Mouse (Mus musculus) erythroblast, adult 5-6 weeks (primary cell): ENCODE data around the gene Rft1. TPM values are rescaled to one million over a fixed set of nuclear protein-coding genes. Genes with fewer than 3 reads are reported as not detected.

Experiments used
- ATAC-seq: replicated peaks from 2 replicates; pipeline ENCODE4 v1.8.0; 2016; ENCODE audit warnings: moderate number of reproducible peaks, mild to moderate bottlenecking, moderate TSS enrichment, inconsistent platforms; ENCODE audit not compliant: poor library complexity, low FRiP score, severe bottlenecking
- total RNA-seq, 2 experiments: library from RNA; stranded (forward) in 1 of 2; stranded (reverse) in 1 of 2; fragments of 150-400 nt in 1 of 2; fragments of 200-764, 138-1000 nt in 1 of 2; gene quantifications; 2 replicates each; pipeline versions ENCODE4 v1.2.3 to v1.2.4; 2015 to 2017; ENCODE audit warnings: low replicate concordance in 2 of 2

Gene Rft1
- total RNA-seq, 2 experiments from 2014 or later = 1.2 to 2.7 TPM

DNA sequence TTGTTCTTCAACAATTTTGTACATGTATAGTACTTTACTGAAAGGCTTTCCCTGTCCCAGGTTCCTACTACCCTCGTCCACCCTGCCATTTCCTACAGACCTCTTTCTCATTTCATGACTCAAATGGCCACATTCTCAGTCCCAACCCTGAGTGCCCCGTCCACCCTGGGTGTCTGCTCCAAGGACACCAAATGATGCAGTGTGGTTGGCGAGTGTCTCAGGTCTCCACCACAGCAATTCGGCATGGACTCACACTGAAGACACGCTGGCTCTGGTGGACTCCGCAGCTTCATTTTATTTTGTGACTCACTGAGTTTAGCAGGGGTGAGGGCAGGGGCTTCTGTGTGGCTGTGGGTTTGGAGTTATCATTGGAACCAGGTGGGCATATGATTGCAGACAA, 16.0 kb downstream of the Rft1 start:
- no peak for ATAC-seq

DNA sequence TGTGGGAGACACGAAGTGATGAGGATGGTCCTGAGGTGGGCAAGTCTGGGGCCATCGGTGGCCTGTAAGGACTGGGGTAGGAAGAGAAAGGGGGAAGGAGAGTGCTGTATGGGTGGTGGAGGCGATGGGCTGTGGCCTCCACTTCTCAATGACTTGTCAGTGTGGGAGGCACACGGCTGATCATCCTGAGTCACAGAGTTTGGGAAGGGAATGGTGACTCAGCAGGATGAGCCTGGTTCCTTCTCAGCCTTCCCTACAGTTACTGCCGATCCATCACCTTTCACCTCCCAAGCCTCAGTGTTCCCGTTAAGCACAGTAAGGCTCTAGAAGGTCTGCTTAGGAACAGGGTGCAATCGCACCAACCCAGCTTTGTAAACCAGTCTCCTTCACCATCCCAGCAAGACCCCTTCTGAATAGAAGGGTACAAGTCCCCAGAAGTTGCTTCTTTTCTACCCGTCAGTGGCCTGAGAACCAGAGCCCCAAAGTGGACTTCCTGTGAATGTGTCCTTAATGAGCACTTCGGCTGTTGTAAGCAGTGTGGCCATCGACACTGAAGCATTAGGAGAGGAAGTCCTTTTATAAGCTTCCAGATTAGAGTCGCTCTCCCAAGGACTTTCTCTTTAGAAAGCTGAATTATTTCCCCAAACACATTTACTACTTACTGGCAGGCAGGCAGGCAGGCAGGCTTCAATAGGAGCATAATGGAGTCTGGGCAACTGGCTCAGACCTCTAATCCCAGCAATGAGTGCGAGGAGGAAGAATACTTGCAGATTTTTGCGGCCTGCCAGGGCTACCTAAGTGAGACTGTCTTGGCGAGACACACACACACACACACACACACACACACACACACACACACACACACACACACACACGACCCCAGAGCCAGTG, 17.2 kb downstream of the Rft1 start:
- no peak for ATAC-seq

DNA sequence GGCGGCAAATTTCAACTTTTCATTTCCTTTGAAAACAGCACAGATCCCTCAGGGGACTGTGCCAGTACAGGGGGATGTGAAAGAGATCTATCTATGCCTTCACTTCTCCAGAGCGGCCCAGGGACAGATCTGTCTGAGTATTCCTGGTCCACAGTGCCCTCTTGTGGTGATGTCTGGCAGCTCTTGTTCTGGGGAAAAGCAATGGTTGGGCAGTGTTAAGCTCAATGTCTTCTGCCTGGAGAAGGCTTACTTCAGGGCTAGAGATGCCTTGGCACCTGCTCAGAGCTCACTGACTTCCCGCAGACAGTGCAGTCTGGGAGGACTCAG, 17.8 kb downstream of the Rft1 start:
- ATAC-seq = peak; percentile 80

DNA sequence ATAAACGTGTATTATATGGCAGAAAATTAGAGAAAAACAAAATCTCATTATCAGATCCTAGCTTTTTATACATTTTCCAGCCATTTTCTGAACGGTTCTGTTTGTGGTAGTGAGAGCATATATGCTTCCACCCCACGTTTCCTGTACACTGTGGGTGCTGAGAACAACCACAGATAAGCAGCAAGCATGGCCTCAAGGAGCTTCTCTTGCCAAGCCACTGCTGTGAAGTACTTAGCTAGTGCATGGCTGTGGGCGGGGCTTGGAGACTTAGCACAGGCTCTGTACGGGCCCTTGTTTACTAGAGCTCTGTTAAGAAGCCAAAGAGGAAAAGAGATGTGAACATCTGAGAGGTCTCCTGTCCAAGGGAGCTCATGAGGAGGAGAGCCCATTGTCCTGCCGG, 20.8 kb downstream of the Rft1 start:
- peak; percentile 55; the same call in 1 of the 2 replicates for ATAC-seq

DNA sequence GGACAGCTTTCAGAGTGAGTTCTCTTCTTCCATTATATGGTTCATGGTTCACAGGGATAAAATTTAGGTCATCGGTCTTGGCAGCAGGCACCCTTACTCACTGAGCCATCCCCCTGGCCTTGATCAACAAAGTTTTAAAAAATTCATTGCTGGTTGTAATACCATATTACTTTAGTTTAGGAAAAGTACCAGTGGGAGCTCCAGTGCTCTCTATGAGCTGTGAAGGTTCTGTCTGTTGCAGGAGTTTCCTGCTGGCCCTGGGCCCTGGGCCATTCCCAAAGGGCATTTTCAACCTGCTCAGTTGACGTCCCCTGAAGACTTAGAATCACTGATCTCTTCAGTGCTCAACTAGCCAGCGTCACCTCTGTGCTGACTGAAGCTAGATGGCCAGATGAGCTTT, 28.0 kb downstream of the Rft1 start:
- ATAC-seq = no peak

DNA sequence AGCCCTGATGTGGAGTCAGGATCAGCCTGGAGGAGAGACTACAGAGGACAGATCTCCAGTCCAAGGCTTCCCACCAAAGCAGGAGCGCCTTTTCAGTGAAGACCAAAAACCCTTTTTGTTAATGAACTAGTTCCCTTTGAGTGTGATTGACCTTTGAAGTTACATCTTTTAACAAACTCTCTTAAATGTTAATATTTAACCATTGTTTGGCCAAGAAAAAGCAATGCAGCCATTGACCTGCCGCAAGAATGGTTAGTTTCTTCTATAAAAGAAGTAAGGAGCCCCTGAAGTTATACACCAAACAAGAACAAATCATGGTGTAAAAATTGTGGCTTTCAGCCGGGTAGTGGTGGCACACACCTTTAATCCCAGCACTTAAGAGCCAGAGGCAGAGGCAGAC, 36.5 kb downstream of the Rft1 start:
- ATAC-seq = no peak

DNA sequence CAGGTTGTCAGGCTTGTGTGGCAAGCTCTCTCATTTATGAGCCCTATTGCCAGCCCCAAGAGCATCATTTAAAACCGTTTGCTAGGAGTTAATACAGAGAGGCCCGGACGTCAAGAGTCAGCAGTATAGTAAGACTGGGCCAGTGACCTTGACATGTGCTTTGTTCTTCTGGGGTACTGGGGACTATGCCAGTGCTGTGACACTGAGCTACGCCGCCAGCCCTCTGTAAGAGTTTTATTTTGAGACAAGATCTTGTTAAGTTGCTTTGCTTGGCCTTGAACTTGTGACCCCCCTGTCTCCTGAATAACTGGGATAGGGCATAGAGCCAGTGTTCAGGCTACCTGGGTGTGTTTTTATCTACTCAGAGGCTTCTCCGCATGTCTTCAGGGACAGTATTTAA, 38.3 kb downstream of the Rft1 start:
- no peak for ATAC-seq

DNA sequence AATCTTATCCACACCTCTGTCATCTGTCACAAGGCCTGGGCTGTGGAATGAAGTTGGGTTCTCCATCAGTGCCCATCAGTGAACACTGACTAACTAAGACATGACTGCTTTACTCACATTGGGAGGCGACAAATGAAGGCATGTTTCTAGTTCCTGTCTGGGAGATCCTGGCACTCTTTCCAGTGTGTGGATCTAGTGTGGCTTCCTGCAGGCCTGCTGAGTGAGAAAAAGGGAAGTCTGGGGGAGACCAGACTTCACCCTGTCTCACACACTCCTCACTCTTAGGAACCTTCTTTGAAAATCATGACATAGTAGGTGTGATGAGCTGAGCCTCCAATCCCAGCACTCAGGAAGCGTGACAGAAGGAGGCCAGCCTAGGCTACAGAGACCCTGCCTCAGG, 40.6 kb downstream of the Rft1 start:
- no peak for ATAC-seq

DNA sequence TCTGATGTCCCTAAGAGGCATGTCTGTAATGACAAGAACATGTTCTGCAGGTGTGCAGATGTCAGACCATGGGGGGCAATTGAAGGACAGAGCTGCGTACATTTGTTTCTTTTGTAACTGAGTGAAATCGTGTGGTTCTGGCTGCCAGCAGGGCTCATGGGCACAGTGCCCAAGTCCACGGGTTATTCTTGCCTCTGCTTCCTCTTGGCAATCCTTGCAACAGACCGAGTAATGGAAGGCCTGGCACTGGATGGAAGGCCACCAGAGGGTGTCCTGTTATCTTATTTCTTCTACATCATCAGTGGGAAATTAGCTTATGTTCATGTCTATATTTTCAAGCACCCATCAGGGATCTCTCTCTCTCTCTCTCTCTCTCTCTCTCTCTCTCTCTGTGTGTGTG, 41.4 kb downstream of the Rft1 start:
- no peak for ATAC-seq

DNA sequence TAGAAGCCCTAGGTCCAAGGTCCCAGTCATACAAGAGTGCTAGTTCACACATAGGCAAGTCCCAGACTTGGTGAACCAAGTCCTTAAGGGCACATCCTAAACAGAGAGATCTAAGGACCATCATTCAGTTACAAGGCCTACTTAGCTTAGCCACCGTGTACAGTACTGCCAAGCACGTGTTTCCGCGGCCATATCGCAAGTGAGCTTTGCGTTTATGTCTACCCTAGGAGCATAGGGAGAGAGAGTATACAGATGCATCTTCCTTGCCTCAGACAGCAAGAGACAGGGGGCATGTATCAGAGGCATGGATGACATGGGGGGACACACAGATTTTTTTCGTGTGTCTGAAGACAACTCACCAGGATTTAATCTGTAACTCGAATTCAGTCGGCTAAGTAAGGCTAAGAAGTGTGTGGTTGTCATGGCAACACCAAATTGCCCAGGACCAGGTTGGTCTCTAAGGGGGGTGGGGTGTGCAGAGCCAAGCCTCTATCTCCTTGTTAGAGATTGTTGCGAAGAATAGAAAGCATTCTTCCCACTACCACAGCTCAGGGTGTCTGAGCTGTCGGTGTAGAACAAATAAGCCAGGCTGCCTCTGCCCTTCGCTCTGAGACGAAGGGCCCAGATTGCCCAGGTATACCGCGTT, 43.4 kb downstream of the Rft1 start:
- no peak for ATAC-seq

DNA sequence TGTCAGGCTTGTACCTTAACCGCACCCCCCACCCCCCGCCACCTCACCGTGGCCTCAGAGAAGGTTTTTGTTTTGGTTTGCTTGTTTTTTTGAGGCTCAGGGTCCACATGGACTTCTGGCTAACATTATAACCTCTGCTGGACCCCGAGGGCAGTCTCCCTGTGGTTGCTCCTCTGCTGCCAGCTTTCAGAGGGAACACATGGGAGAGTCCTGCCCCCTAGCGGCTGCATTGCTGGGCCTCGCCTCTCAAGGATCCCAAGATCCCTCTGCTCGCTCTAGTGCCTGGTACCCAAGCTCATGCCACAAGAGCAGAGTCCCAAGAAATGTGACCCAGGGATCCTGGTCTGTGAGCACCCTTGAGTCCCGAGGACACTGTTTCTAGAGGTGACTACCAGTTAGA, 45.5 kb downstream of the Rft1 start:
- ATAC-seq = peak; percentile 57

DNA sequence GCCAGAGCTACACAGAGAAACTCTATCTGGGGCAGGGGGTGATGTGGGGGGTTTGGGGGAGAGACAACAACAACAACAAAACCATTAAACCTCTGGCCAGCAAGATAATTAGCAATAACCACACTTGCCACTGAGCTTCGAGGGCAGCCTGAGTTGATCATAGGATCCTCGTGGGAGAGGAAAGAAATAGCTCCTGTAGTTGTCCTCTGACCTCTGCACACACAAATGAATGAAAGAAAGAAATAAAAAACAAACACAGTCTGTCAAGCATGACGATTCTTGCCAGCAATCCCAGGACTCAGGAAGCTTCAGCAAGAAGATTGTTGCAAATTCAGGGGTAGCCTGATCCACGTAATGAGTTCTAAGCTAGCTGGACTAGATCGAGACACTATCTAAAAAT, 48.4 kb downstream of the Rft1 start:
- no peak for ATAC-seq

DNA sequence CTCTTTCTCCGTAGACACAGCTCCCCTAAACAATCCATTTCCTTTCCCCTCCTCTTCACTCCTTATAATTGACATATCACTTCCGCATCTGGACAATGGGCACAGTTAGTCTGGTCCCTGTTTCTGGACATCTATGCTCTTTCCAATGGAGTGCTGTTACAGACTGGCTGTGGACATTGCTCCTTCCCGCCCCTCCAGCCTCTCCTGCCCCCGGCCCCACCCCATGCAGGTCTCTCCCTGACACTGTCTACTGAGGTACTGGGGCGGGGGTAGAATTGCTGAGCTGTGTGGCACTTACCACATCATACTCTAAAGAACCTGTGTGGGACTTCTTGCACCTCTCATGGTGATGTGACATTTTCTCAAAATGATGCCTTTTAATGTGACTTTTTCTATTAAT, 48.9 kb downstream of the Rft1 start:
- no peak for ATAC-seq

DNA sequence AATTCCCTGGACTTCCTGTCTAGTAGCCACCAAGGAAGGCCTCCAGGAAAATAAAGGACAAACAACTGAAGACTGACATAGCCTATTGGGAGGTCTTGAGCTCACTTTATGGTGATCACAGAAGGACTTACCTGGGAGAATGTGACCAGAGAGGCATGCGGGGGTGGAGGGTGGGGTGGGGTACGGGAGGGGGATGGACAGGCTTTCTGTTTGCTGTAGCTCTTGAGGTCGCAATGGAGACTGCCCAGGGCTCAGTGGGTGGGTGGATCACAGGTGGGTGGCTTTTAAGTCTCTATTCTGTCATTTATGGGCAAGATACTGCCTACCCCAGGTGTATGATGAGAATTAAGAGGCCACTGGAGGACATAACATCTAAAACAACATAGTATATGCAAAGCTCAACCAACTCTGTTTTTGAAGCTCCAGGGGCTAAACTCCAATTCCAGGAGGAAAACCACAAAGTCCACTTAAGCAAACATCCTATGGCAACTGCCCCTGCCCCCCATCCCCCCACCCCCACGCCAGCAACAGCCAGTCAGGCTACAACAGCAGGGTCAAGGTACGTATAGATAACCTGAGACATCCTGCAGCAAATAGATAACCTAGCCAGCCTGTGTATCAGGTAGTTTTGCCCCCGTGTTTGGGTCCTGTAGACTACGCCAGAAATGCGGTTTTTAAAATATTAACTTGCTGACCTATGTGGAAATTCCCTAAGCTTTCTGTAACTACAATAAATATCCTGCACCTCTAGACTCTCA, 50.1 kb downstream of the Rft1 start:
- ATAC-seq = no peak

DNA sequence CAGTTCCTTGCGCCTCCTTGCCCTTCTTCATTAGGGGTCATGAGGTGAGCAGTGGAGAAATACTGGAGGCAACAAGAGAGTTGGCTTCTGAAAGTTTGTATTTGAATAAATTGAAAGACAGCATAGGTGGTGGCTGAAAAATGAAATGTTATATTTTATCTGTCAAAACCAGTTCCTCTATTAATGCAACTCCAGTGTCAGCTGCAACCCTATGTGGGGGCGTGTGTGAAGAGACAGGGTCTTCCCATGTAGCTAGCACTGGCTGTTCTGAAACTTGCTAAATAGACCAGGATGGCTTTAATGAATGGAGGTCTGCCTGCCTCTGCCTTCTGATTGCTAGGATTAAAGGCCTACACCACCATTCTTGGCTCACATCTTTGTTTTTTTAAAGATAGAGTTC, 57.7 kb downstream of the Rft1 start:
- ATAC-seq = no peak

DNA sequence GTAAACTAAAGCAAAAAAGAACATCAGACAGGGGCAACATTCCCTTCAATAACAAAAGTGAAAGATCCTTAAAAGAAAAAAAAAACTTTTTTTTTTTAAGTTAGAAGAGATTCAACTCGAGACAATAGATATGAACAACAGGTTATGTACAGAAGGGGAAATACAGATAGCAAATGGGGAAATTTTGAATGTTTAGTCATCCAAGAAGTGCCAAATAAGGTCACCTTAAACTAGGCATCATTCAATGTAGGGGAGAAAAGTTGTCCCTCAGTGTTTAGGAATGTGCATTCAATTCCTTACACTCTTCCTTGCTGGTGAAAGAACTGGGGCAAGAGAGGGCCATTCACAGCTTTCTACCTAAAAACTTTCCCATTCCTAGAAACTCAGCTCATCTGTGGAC, 59.6 kb downstream of the Rft1 start:
- no peak for ATAC-seq

DNA sequence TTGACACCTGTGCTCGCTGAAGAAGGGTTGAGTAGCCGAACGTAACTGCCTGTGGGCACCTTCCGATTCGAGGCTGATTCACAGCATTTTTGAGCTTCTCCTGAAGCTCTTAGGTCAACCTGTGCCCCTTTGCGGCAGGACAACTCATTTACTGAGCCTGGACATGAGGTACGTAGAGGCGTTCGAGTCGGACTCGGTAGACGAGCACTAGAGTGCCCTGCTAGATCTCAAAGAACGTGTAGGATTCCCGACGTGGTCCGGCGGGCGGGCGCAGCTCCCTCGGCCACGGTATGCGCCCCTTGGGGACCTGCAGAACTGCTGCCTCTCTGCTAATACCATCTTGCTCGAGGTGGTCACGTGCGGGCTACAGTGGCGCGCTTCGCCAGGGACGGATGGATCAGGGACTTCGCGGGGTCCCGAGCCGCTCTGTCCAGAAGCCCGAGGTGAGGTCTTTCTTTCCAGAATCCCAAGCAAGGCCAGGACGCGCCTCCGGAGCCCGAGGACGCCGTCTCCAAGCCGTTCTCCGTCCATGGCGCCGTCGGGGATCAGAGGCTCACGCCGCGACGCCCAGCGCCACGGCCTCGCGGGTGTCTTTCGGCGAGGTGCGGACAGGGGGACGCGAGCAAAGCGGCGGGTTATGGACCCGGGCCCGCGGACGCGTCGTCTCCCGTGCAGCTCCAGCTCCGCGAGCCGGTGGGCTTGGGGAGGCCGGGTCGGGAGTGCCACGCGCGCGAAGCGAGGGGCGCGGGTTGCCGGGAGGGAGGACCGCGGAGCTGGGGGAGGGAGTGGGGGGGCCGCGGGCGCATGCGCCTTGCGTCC, 60.8 kb downstream of the Rft1 start, which contains the start of gene Sfmbt1:
Gene Sfmbt1, plus strand, starts transcription at position 51 of the 819 bp plus-strand sequence.
- peak; percentile 59 for ATAC-seq

DNA sequence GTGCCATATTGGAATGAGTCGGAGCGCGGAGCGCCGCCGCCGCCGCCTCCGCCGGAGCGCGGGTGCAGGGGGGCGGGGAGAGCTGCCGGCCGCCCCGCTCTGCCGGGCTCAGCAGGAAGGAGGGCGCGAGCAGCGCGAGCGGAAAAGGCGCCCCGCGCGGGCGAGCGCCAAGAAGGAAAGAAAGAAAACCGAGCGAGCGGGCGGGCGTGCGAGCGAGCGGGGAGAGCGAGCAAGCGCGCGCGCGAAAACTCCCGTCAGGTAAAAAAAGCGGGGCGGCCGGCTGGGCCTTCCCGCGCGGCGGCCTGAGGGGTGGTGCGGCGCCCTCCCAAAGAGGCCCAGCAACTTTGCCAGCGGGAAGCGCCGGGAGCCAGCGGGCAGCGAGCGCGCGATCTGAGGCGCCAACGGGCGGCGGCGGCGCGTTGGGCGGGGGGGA, 61.5 kb downstream of the Rft1 start:
- ATAC-seq = peak; percentile 33; the same call in 1 of the 2 replicates

DNA sequence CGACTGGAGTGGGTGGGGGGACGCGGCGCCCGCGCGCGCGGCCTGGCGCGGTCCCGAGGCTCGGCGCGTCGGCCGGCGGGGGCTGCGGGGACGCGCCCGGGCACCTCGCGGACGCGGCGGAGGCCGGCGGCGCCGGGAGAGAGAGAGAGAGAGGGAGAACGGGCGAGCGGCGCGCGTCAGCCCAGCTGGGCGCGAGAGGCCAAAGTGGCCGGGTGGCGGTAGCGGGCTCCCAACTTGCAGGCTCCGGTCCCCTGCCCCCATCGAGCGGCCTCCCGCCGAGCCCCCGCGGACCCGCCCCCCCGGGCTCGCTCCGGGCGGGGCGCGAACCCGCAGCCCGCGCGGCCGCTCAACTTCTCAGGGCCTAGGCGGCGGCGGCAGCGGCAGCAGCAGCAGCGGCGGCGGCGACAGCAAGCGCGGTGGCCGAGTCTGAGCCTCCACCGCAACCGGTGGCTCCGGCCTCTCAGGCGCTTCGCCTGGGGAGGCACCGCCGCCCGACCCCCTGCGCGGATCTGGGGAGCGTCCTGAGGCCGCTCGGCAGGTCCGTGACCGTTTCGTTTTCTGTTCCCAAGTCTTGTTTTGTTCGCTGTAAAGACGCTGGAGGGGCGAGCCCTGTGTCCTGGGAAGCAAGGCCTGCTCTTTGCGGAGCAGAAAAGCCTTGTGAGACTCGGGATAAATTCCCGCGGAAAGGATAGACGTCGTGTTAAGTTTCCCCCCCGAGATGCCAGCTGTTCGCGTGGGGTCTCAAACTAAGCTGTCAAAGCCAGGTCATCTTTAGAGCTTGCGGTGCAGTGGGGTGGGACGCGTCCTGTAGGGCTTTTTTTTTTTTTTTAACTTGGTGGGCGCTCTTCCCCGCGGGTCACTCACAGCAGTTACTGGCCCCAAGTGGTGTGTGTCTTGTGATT, 62.1 kb downstream of the Rft1 start:
- ATAC-seq = peak; percentile 51
